In the genomic region with DNA sequence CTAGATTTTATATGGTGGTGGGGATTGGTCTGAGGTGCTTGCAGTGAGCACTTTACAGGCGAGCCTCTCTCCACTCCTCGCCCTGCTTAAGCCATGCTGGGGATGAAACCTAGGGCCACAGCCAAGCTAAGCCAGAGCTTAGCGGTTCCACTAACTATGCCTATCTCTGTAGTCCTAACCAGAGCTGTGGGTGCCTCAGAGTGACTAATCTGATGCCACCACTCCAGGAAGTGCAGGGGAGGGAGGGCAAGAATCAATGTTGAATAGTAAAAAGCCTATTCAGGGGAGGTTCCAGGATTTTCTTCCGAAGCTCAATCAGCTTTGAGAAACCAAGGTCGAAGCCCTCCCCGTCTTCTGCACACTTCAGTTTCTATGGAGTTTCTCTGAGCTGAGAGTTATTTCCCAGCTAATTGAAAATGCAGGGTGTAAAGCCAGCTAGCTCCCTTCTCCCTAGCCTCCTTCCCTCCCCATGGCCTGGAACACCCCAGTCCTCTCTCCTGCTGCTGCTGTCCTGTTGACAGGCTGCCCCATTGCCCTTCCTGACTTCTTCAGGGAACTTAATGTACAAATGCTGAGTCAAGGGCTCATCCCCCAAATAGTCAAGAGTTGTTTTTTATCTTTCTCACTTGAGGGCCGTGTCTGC, we compare ENCODE assay signal across 26 mouse cellular contexts. TPM values are rescaled to one million over a fixed set of nuclear protein-coding genes. Genes with fewer than 3 reads are reported as not detected.
DNase-seq lines count a peak whose midpoint lies in the region; ATAC-seq and TF ChIP-seq lines count a peak whose summit lies in the region.
"Had no signal": no experiment of that assay in that cellular context is flagged by ENCODE, and none has a peak within 500 bp of the region (broad histone marks: within the 10 kb centered on the region; RNA-seq: fewer than 3 reads in every experiment).

No protein-coding gene starts in this region.

- WGBS in forebrain, embryonic 11.5 days, result 66% methylated on average over 7 of the region's 7 CpGs
- 68% methylated on average over 7 of the region's 7 CpGs for WGBS in forebrain, embryonic 14.5 days
- WGBS in hindbrain, postnatal 0 days, result 55% methylated on average over 7 of the region's 7 CpGs
- WGBS in hindbrain, embryonic 13.5 days, result 72% methylated on average over 7 of the region's 7 CpGs

- no peaks in the 10 kb centered on the region for H3K4me1 ChIP-seq in forebrain, embryonic 11.5 days (replicated peaks; ENCODE audit: control insufficient read depth, insufficient read depth, low read length)
- no peaks in the 10 kb centered on the region for H3K4me1 ChIP-seq in forebrain, embryonic 14.5 days (ENCODE audit: control insufficient read depth, insufficient read depth, low read length)
- no peaks in the 10 kb centered on the region for H3K4me1 ChIP-seq in hindbrain, postnatal 0 days (ENCODE audit: insufficient read depth, low read length)
- H3K4me1 ChIP-seq in hindbrain, embryonic 13.5 days (replicated peaks), result no peaks in the 10 kb centered on the region
- H3K4me1 ChIP-seq: embryonic facial prominence, embryonic 13.5 days; forebrain, embryonic 13.5 days had no signal

- no peak for TF ChIP-seq CTCF in hindbrain, postnatal 0 days (IDR thresholded peaks at IDR 0.05; ENCODE audit: low read depth)

- DNase-seq in forebrain, embryonic 11.5 days (ENCODE audit: low spot score), result peak; percentile 30
- no peak for DNase-seq in forebrain, embryonic 14.5 days (ENCODE audit: low spot score)
- DNase-seq in hindbrain, postnatal 0 days (ENCODE audit: low spot score), result peak; percentile 23
- DNase-seq in adrenal gland, postnatal 14 days, result no peak
- no peak for DNase-seq in heart, adult 11 months
- DNase-seq: adrenal gland, postnatal 10 days; cerebellum, adult 11-12 months; cerebellum, adult 9-10 months; cerebellum, postnatal 25 days; embryo, embryonic 11 days; forebrain, postnatal 0 days; gastrocnemius, postnatal 10 days; gastrocnemius, postnatal 36 days; kidney, adult 11 months had no signal

- ATAC-seq in forebrain, embryonic 11.5 days (replicated peaks; ENCODE audit: low FRiP score), result no peak
- ATAC-seq in forebrain, embryonic 14.5 days, result no peak
- peak; percentile 53; the same call in 1 of the 2 replicates for ATAC-seq in hindbrain, postnatal 0 days
- no peak for ATAC-seq in hindbrain, embryonic 13.5 days (ENCODE audit: low FRiP score)
- ATAC-seq in common myeloid progenitor, adult 5-6 weeks (replicated peaks; ENCODE audit: low read depth, poor library complexity, severe bottlenecking), result peak; percentile 66
- ATAC-seq: forebrain, embryonic 13.5 days; forebrain, postnatal 0 days; intestine, embryonic 15.5 days; Patski had no signal

- no peak overlapping the region for H3K4me2 ChIP-seq in forebrain, embryonic 11.5 days (ENCODE audit: low read depth, low read length, severe bottlenecking)
- no peak overlapping the region for H3K4me2 ChIP-seq in forebrain, embryonic 14.5 days (ENCODE audit: low read length)
- H3K4me2 ChIP-seq in hindbrain, postnatal 0 days (ENCODE audit: low read depth, low read length), result no peak overlapping the region
- no peak overlapping the region for H3K4me2 ChIP-seq in hindbrain, embryonic 13.5 days
- H3K4me2 ChIP-seq: embryonic facial prominence, embryonic 13.5 days; forebrain, embryonic 13.5 days; heart, embryonic 11.5 days; hindbrain, embryonic 14.5 days; intestine, embryonic 15.5 days had no signal

- H3K9ac ChIP-seq in forebrain, embryonic 11.5 days (ENCODE audit: low read length), result no peak overlapping the region
- no peak overlapping the region for H3K9ac ChIP-seq in forebrain, embryonic 14.5 days (ENCODE audit: low read length)
- no peak overlapping the region for H3K9ac ChIP-seq in hindbrain, postnatal 0 days (replicated peaks; ENCODE audit: low read length)
- no peak overlapping the region for H3K9ac ChIP-seq in hindbrain, embryonic 13.5 days
- H3K9ac ChIP-seq: embryonic facial prominence, embryonic 13.5 days; forebrain, embryonic 13.5 days; forebrain, postnatal 0 days; hindbrain, embryonic 14.5 days; intestine, embryonic 15.5 days had no signal

- H3K9me3 ChIP-seq in forebrain, embryonic 11.5 days (ENCODE audit: control insufficient read depth, low read length), result peaks cover 3% of the 10 kb centered on the region; the same call in 1 of the 2 replicates
- H3K9me3 ChIP-seq in forebrain, embryonic 14.5 days (replicated peaks; ENCODE audit: control insufficient read depth, low read length), result no peaks in the 10 kb centered on the region
- no peaks in the 10 kb centered on the region for H3K9me3 ChIP-seq in hindbrain, postnatal 0 days (ENCODE audit: low read length)
- H3K9me3 ChIP-seq in hindbrain, embryonic 13.5 days, result no peaks in the 10 kb centered on the region
- H3K9me3 ChIP-seq: intestine, embryonic 15.5 days had no signal

- no peak overlapping the region for H3K4me3 ChIP-seq in forebrain, embryonic 11.5 days (ENCODE audit: low read depth, low read length)
- no peak overlapping the region for H3K4me3 ChIP-seq in forebrain, embryonic 14.5 days (ENCODE audit: low read depth, low read length)
- no peak overlapping the region for H3K4me3 ChIP-seq in hindbrain, postnatal 0 days (ENCODE audit: low read length)
- H3K4me3 ChIP-seq in hindbrain, embryonic 13.5 days, result no peak overlapping the region
- H3K4me3 ChIP-seq: embryonic facial prominence, embryonic 10.5 days; embryonic facial prominence, embryonic 13.5 days; erythroblast, embryonic 14.5 days; forebrain, embryonic 13.5 days; intestine, embryonic 15.5 days had no signal

- H3K27ac ChIP-seq in forebrain, embryonic 11.5 days (ENCODE audit: low read depth, low read length), result no peak overlapping the region
- no peak overlapping the region for H3K27ac ChIP-seq in forebrain, embryonic 14.5 days (ENCODE audit: low read depth, low read length)
- no peak overlapping the region; the same call in 1 of the 2 replicates for H3K27ac ChIP-seq in hindbrain, postnatal 0 days
- no peak overlapping the region for H3K27ac ChIP-seq in hindbrain, embryonic 13.5 days
- H3K27ac ChIP-seq: embryonic facial prominence, embryonic 10.5 days; embryonic facial prominence, embryonic 13.5 days; forebrain, embryonic 13.5 days; hindbrain, embryonic 14.5 days; intestine, embryonic 15.5 days had no signal

- H3K27me3 ChIP-seq in forebrain, embryonic 11.5 days (ENCODE audit: control insufficient read depth, insufficient read depth, low read length), result no peaks in the 10 kb centered on the region
- H3K27me3 ChIP-seq in forebrain, embryonic 14.5 days (replicated peaks; ENCODE audit: control insufficient read depth, insufficient read depth, low read length), result no peaks in the 10 kb centered on the region
- no peaks in the 10 kb centered on the region for H3K27me3 ChIP-seq in hindbrain, postnatal 0 days (ENCODE audit: insufficient read depth, low read length)
- no peaks in the 10 kb centered on the region for H3K27me3 ChIP-seq in hindbrain, embryonic 13.5 days
- H3K27me3 ChIP-seq: embryonic facial prominence, embryonic 13.5 days; forebrain, embryonic 13.5 days; intestine, embryonic 15.5 days; Patski had no signal

- no peaks in the 10 kb centered on the region for H3K36me3 ChIP-seq in forebrain, embryonic 11.5 days (ENCODE audit: control insufficient read depth, insufficient read depth, low read length)
- no peaks in the 10 kb centered on the region for H3K36me3 ChIP-seq in forebrain, embryonic 14.5 days (ENCODE audit: control insufficient read depth, insufficient read depth, low read length)
- no peaks in the 10 kb centered on the region for H3K36me3 ChIP-seq in hindbrain, postnatal 0 days (ENCODE audit: insufficient read depth, low read length)
- H3K36me3 ChIP-seq in hindbrain, embryonic 13.5 days, result no peaks in the 10 kb centered on the region
- H3K36me3 ChIP-seq: embryonic facial prominence, embryonic 10.5 days; embryonic facial prominence, embryonic 13.5 days; intestine, embryonic 15.5 days had no signal

RNA-seq across cellular contexts. Expression of a gene that starts 20.7 kb away (rescaled TPM):
- 0.32 and 0.33 TPM in 2 replicates for polyA plus RNA-seq in forebrain, embryonic 11.5 days (2014; fragmentation: Nextera tagmentation; extraction: Ambion mirVana)
- 0.17 and 0.30 TPM in 2 replicates for polyA plus RNA-seq in forebrain, embryonic 14.5 days (2014; fragmentation: Nextera tagmentation; extraction: Ambion mirVana)
- 4.9 and 6.7 TPM in 2 replicates for total RNA-seq in hindbrain, postnatal 0 days (2014; rRNA removed)
- polyA plus RNA-seq in hindbrain, postnatal 0 days (2015; fragmentation: Nextera tagmentation; extraction: Ambion mirVana), result 0.96 and 1.1 TPM in 2 replicates
- 0.31 and 0.48 TPM in 2 replicates for polyA plus RNA-seq in hindbrain, embryonic 13.5 days (2015; fragmentation: Nextera tagmentation; extraction: Ambion mirVana)
- not detected in 2 replicates for total RNA-seq in common myeloid progenitor, adult 5-6 weeks (2017)
- total RNA-seq in adrenal gland, postnatal 14 days (2021), result 10.6 and 12.0 TPM in 2 replicates
- total RNA-seq: granulocyte monocyte progenitor cell, adult 5-6 weeks; hematopoietic stem cell, adult 5-6 weeks had no signal
- polyA plus RNA-seq: erythroblast, embryonic 14.5 days had no signal

RNA-seq across cellular contexts. Expression of a gene that starts 31.5 kb away (rescaled TPM):
- polyA plus RNA-seq in forebrain, embryonic 11.5 days (2014; fragmentation: Nextera tagmentation; extraction: Ambion mirVana), result 57.6 and 65.6 TPM in 2 replicates
- 40.7 and 43.8 TPM in 2 replicates for polyA plus RNA-seq in forebrain, embryonic 14.5 days (2014; fragmentation: Nextera tagmentation; extraction: Ambion mirVana)
- 29.7 and 33.9 TPM in 2 replicates for total RNA-seq in hindbrain, postnatal 0 days (2014; rRNA removed)
- 46.2 and 49.7 TPM in 2 replicates for polyA plus RNA-seq in hindbrain, postnatal 0 days (2015; fragmentation: Nextera tagmentation; extraction: Ambion mirVana)
- 30.9 and 38.3 TPM in 2 replicates for polyA plus RNA-seq in hindbrain, embryonic 13.5 days (2015; fragmentation: Nextera tagmentation; extraction: Ambion mirVana)
- 39.8 and 57.0 TPM in 2 replicates for total RNA-seq in common myeloid progenitor, adult 5-6 weeks (2017)
- total RNA-seq in adrenal gland, postnatal 14 days (2021), result 27.1 and 32.0 TPM in 2 replicates

RNA-seq across cellular contexts. Expression of a gene that starts 40.8 kb away (rescaled TPM):
- polyA plus RNA-seq in forebrain, embryonic 11.5 days (2014; fragmentation: Nextera tagmentation; extraction: Ambion mirVana), result 37.7 and 39.4 TPM in 2 replicates
- 55.8 and 60.2 TPM in 2 replicates for polyA plus RNA-seq in forebrain, embryonic 14.5 days (2014; fragmentation: Nextera tagmentation; extraction: Ambion mirVana)
- total RNA-seq in hindbrain, postnatal 0 days (2014; rRNA removed), result 12.3 and 16.3 TPM in 2 replicates
- 65.1 and 72.0 TPM in 2 replicates for polyA plus RNA-seq in hindbrain, postnatal 0 days (2015; fragmentation: Nextera tagmentation; extraction: Ambion mirVana)
- 48.0 and 48.2 TPM in 2 replicates for polyA plus RNA-seq in hindbrain, embryonic 13.5 days (2015; fragmentation: Nextera tagmentation; extraction: Ambion mirVana)
- total RNA-seq in common myeloid progenitor, adult 5-6 weeks (2017), result 35.1 and 40.8 TPM in 2 replicates
- total RNA-seq in adrenal gland, postnatal 14 days (2021), result 34.0 and 34.6 TPM in 2 replicates
- polyA plus RNA-seq: erythroblast, embryonic 14.5 days had no signal

RNA-seq across cellular contexts. Expression of a gene that starts 40.9 kb away (rescaled TPM):
- polyA plus RNA-seq in forebrain, embryonic 11.5 days (2014; fragmentation: Nextera tagmentation; extraction: Ambion mirVana), result 166 and 176 TPM in 2 replicates
- polyA plus RNA-seq in forebrain, embryonic 14.5 days (2014; fragmentation: Nextera tagmentation; extraction: Ambion mirVana), result 98.5 and 101 TPM in 2 replicates
- total RNA-seq in hindbrain, postnatal 0 days (2014; rRNA removed), result 36.8 and 37.3 TPM in 2 replicates
- polyA plus RNA-seq in hindbrain, postnatal 0 days (2015; fragmentation: Nextera tagmentation; extraction: Ambion mirVana), result 66.9 and 68.9 TPM in 2 replicates
- 74.1 and 80.1 TPM in 2 replicates for polyA plus RNA-seq in hindbrain, embryonic 13.5 days (2015; fragmentation: Nextera tagmentation; extraction: Ambion mirVana)
- total RNA-seq in common myeloid progenitor, adult 5-6 weeks (2017), result 207 and 282 TPM in 2 replicates
- 35.4 and 42.7 TPM in 2 replicates for total RNA-seq in adrenal gland, postnatal 14 days (2021)

Comparison
In these comparisons a context has a peak if more than half of its experiments do, and no peak if none do; other contexts are left out.
1. ATAC-seq: peak in hindbrain, postnatal 0 days (single experiment) and common myeloid progenitor, adult 5-6 weeks (single experiment); none in forebrain, embryonic 11.5 days (single experiment), forebrain, embryonic 14.5 days (single experiment) and hindbrain, embryonic 13.5 days (single experiment).
2. DNase-seq: peak in forebrain, embryonic 11.5 days (single experiment) and hindbrain, postnatal 0 days (single experiment); none in forebrain, embryonic 14.5 days (single experiment), adrenal gland, postnatal 14 days (single experiment) and heart, adult 11 months (single experiment).